Mouse (Mus musculus) adrenal gland, postnatal 10 days (tissue): Measurements from ENCODE around the gene Foxk2. TPM values are rescaled to one million over a fixed set of nuclear protein-coding genes. Genes with fewer than 3 reads are reported as not detected.

Source experiments
- DNase-seq: peaks from one replicate; pipeline ENCODE4 v3.0.0; 2021; ENCODE audit warnings: mixed read lengths
- long read RNA-seq, 2 experiments: library from polyadenylated mRNA; stranded (forward); transcript quantifications; one replicate each; pipeline ENCODE4 v2.0.0; 2021
- total RNA-seq, 2 experiments: library from RNA; stranded (reverse); gene quantifications; 2 replicates each; pipeline ENCODE4 v1.2.3; 2021

Foxk2 gene
- 10 to 100 TPM; 32.7 to 33.3 TPM for total RNA-seq
- long read RNA-seq, experiment 1, full-length matches to known transcripts = 7 of 42 reads
- long read RNA-seq, experiment 1, partial matches to known transcripts = 9 of 42 reads
- long read RNA-seq, experiment 1, other reads (novel, unspliced or antisense) = 26 of 42 reads
- long read RNA-seq, experiment 2, full-length matches to known transcripts = 4 of 12 reads
- long read RNA-seq, experiment 2, partial matches to known transcripts = 2 of 12 reads
- long read RNA-seq, experiment 2, other reads (novel, unspliced or antisense) = 6 of 12 reads

DNA sequence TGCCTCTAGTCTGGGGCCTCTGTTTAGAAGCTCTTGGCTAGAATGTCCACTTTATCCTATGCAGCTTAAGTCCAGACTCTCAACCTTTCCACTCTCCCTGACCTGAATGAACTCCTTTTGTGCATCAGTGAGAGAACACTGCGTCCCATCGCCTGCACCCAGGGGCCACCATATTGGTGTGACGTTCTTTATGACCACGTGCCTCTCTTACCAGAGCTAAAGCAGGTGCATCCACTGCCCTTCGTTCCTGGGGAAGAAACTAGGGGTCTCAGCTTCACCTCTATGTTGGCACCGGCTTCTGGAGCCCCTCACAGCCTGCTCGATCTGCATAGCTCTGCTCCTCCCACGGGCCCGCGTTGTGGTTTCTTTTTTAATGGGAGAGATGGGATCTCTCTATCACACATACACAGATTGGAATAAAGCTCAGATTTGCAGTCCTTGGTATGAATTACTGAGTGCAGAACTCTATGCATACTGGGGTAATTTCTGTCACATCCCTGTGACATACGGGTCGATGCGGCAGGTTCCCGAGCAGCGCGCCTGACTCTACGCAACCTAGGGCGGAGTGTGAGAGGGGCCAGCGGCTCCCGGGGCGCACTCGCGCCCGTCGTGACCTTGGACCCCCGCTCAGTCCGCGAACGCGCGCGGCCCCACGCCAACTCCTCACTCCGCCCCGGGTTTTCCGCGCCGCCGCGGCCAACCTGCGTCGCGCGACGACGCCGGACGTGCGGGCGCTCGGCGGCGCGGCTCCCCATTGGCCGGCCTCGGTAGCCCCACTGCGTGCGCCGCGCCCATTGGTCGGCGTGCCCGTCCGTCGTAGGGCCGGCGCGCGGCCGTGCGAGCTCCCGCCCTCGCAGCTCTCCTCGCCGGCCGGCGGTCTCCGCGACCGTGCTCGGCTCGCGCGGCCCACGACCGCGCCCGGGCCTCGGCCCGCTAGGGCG lies at the start of gene Foxk2:
Gene Foxk2, plus strand, starts transcription at position 831 of the 941 bp plus-strand sequence.
- DNase-seq = peak; percentile 96

DNA sequence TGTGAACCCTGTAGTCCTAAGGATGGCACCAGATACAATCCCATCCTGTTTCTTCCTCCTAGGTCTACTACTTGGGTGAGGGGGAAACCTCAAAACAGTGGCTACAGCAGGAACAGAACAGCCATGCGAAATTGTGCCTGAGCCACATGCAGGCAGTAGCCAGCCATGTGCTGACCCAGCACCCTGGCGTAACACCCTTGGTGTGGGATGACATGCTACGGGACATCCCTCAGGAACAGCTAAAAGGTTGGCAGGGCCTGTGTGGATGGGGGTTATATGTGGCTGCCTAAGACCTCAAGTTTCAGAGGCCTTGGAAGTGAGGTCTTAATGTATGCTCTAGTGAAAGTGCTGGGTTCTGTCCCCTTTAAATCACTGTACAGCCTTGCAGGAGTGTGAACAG lies 43.0 kb upstream of the Foxk2 start:
- DNase-seq = no peak

DNA sequence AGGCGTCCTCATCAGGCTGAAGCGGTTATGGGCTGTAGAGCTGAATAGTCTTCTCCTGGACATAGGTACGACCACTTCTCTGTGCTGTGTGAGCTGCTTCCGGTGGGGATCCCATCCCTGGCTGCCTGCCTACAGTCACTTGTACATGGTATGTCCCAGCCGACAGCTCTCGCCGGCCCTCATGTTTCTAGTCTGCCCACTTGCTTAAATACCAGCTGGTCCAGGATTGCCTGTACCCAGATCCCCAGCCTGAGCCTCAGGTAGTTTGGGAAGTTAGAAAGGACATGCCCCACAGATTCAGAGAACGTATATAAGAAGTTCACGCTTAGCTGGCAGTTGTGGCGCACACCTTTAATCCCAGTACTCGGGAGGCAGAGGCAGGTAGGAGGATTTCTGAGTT lies 40.0 kb upstream of the Foxk2 start:
- no peak for DNase-seq

DNA sequence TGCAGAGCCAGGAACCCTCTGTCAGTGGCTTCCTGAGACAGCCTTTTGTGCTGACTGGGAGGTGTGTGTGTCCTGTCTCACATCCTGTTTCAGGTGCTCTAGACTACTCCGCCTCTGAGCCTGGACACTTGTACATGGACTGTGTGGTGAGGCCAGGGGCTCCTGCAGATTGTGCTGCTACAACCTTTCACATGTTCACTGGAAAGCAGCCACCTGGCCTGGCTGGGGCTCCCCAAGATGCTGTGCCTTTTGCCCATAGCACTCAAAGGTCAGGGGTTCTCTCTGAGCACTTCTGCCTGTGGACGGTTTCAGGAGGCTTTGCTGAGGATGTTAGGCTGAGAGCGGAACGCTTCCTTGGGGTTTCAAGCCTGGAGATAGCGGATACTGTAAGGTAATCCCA lies 39.0 kb upstream of the Foxk2 start:
- no peak for DNase-seq

DNA sequence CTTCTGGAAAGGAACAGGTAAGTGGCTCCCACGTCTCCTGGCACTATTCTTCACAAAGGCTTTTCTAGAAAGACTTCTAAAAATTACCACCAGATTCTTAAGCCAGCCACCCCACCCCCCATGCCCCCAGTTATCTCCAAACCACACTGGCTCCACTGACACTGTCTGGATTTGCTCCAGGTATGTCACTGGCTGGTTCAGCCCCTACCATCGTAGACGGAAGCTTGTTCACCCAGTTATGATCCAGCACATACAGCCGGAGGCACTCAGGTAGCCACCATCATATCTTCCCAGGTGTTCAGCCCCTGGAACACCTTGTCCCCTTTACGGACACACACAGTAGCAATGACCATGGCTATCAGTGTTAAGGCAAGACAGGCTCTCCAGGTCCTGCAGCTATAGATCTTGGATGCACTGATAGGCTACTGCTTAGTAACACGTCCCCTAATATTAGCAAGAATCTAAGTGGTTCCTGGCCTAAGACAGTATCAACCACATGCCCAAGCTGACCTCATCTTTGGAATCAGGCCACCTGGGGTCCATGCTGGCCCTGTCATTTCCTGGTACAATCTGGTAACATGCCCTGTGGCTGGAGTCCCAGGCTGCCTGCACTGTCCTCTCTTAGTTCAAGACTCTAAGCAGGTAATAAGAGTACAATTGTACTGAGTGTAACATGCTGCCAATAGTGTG lies 38.3 kb upstream of the Foxk2 start:
- no peak for DNase-seq

DNA sequence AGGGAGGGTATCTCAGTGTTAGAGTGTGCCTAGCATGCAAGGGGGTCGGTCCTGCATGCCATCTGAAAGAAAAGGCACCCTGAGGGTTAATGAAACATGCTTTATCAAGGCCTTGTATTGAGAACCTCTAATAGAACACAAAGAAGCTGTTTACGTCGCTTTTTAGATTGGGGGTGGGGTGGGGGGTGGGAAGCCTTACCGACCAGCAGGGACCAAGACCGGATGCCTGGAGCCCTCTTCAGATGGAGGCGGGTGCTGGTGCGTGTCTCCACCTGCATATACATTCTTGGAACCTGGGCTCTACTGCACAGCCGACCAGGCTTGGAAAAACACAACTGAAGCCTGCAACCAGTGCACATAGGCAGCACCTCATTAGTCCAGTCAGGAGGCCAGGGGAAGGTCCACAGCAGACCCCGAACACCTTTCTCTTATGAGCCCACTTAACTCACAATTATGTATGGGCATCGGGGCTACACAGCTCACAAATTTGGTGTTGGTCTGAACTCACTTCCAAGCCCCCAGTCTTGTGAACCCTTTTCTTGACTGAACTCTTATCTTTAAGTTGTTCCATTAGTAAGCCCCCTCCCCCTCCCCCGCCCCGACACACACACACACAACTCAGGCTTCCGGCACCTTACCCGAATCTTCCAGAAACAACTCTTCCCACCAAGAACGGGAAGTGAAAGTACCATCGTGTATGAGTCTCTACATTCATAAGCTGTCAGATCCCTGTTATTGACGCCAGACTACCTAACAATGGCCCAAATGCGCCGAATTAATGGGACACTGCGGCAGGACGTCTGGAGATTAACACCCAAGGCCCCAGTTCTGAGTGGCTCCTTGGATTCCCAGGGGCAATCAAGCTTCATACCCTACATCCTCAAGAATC lies 31.4 kb upstream of the Foxk2 start:
- DNase-seq = no peak

DNA sequence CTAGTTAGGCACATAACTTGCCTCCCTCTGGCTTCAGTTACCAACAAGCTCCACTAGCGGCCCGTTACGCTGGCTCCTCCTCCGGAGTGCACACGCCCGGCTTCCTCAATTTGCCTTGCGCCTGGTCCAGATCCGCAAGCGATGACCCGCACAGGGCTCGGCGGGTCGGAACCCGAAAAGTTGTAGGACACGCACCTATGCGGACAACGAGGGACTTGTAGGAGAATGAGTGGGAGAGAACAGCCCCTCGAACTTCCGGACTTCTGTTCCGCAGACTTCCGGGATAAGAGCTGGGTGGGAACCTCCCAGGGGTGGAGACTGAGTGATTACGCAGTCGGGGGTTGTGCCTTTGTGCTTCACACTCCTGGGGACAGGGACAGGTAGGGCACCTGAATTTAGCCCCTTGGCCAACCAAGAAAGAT lies 30.8 kb upstream of the Foxk2 start, which contains the start of gene Cybc1:
Gene Cybc1, minus strand, starts transcription at position 305 of the 422 bp plus-strand sequence.
- DNase-seq = peak; percentile 81

DNA sequence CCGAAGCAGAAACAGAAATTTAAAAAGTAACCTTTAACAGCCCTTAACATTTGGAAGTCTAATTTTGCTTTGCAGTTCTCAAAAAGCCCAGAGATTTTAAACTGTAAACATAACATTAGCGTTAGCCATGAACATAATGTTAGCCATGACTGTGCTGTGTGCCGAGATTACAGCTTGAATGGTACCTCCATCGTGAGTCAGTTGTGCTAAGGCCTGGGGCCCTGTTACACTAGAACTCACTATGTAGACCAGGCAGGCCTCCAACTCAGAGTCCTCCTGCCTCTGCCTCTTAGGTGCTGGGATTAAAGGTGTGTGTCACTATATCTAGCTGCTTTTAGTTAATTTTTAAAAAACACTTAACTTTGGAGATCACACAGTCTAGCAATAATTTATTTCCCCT lies 28.6 kb upstream of the Foxk2 start:
- no peak for DNase-seq

DNA sequence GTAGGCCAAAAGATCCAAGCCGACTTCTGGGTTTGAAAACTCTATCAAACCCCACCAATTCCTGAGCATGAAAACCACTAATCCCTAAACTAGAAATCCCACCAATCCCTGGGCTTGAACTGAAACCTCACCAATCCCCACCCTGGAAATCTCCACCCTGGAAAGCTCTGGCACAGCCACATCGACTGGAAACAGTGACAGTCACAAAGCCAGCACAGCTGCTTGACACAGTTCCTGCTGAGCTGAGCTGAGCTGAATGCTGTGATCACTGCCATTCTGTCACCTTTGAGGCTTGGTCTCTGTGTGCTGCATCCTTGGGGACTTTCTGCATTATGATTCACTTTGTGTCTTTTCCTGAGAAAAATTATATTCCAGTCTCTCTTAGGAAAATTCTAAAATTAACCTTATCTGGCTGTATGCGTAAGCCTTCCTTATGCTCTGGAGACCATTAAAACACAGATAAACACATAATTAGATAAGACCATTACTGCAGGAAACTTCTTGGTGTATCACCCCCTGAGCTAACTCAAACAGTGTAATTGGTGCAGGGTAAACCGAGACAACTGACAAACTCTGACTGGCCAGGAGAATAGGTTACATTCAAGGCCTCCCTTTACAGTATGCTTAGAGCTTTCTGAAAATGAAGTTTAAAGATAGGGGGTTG lies 28.0 kb upstream of the Foxk2 start:
- no peak for DNase-seq

DNA sequence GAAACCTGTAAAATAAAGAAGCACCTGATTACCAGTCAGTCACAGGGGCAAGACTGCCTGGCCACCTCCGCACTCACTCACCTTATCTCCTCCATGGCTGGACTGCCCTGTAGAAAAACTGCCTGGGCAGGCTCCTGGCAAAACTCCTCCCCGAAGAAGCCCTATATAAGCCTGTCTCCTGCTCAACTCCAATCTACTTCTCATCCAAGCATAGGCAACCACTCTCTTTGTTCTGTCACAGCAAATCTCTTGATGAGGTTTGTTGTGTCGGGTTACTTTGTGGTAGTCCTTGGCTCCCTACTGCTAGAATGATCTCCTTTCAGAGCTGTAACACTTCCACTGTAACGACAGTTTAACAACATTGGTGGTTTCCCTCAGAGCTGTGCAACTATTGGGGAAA lies 27.1 kb upstream of the Foxk2 start:
- no peak for DNase-seq

DNA sequence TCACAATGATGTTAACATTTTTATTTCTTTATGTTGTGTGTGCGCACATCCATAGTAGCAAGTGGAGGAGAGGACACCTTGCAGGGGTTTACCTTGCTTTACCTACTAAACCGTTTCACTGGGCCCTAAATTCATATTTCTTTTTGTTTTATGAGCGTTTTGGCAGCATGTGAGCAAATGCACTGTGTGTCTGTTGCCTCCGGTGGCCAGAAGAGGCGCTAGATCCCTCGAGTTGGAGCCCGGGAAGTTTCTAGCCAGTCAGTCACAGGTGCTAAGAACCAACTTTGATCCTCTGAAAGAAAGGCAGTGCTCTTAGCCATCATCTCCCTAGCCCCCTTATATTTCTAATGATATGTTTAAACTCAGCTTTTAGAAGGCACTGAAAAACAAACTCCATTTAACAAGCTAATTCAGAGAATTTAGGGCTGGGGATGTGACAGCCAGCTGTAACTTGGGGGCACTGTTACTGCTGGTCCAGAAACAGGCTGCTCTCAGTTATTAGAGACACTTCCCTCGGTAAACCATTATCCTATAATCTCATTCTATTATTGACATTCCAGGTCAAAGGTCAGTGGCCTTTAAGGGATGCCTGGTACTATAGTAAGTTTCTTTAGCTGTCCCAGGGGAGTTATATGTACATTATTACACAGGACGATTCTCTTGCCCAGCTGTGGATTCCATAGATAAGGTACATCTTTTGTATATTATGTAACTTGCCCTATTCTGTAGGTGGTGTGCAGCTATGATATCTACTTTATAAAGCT lies 24.1 kb upstream of the Foxk2 start:
- peak; percentile 30 for DNase-seq

DNA sequence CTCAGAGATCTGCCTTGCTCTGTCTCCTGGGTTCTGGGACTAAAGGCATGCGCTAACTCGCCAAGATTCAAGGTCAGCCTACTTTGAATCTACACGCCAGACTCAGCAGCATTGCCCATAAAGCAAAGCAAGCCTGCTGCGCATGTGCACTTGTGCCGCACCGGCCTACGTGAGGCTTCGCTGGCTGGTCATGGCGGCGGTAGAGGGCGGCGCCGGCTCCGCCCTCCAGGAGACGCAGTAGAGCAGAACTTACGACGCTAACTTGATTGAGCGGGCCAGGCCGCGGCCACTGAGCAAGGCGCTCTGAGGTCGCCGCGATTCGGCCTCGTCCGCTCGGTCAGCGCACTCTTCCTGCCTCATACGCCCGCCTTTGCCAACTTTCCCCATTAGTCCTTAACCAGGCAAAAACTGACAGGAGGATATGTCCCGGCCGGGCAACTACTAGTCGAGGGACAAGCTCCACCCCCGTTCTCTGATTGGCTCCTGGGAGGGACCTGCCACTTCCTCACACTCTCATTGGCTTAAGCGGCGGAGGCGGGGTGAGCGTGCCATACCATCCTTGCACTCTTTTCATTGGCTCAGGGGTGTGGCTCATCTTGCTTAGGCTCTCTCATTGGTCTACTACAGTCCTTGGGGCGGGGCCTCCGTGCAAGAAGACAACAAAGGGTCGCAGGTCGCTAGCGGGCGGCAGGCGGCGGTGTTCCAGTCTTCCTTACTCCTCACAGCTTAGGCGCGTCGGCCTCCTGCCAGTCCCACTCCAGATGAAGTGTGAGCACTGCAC lies 23.0 kb upstream of the Foxk2 start, which contains the start of gene Narf:
Gene Narf, plus strand, starts transcription at position 690 of the 781 bp plus-strand sequence.
- DNase-seq = peak; percentile 98

DNA sequence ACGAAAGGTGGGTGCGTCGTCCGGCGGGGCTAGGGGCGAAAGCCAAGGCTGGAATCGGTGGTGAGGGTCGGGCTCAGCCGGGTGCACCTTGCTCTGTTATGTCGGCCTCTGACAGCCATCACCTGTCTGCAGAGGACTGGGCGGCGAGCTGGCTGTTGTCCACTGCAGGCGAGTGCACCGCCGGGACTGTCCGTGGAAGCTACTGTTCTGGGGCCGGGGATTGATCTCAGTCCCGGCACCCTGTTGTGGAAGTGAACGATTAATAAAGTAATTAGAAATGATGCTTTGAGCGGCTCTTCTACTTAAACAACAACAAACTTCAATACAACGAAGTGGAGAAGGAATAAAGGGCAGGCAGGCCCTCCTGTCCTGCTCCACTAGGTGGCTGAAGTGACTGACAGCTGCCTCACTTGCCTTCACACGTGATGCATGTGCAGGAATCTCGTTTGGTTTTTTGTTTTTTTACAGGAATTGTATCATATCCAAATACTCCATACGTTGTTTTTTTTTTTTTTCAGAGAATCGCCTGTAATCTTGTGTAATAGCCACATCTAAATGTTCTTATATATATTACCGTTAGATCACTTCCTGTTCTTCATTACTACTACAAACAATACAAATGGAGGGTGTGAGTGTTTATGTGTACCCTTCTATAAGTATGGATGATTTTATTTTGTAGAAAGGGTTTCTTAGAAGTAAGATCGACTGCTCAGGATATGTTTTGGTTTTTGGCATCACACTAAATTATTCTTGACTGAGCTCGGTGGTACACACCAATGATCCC lies 22.3 kb upstream of the Foxk2 start:
- DNase-seq = no peak

DNA sequence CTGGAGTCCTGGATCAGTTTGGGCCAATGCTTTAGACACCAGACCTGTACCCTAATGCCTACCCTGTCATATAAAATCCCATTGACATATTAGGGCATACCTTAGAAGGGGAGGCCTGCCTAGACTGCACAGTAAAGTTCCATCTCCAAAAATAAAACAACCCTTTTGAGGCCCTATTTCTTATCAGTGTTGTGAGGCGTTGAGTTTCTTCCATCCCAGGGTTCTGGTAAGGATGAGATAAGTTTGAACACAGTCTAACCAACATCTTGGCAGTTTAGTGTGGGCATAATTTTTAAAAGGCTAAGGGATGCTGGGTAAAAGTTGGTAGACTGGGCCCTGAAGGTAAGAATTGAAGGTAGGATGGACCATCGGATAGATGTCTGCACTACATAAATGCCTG lies 20.1 kb upstream of the Foxk2 start:
- DNase-seq = no peak

DNA sequence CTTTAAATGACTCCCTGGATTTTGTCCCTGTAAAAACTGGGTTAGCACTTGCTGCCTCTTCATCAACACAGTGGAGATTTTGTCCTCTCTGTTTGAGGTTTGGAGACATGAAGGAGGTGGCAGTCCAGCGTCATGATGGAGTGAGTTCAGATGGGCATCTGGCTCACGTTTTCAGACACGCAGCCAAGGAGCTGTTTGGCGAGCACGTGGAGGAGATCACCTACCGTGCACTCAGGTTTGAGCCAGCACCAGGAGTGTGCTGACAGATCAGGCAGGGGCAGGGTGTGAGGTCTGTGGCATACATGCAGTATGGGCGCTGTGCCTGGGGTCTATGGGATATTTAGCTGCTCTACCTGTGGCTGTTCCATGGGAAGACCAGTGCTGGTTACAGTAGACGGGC lies 9.6 kb upstream of the Foxk2 start:
- DNase-seq = no peak

DNA sequence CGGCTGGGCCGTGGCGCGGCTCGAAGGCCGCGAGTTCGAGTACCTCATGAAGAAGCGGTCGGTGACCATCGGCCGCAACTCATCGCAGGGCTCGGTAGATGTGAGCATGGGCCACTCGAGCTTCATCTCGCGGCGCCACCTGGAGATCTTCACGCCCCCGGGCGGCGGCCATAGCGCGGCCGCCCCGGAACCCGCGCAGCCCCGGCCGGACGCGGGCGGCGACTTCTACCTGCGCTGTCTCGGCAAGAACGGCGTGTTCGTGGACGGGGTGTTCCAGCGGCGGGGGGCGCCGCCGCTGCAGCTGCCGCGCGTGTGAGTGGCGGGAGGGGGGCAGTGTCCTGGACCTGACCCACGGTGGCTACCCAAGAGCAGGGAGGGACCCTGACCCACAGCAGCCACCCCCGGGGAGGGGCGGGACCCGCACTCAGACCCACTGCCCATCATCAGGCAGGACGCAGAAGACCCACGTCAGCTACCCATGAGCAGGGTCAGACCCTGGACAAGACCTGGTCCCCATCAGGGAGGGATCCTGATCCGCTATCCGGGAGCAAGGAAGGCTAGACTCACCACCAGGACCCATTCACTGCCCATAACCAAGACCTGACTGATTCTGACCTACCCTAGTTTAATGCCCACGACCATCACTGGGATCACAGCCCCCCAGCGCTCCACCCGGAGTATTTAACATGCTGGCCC lies 569 bp downstream of the Foxk2 start:
- DNase-seq = peak; percentile 40

DNA sequence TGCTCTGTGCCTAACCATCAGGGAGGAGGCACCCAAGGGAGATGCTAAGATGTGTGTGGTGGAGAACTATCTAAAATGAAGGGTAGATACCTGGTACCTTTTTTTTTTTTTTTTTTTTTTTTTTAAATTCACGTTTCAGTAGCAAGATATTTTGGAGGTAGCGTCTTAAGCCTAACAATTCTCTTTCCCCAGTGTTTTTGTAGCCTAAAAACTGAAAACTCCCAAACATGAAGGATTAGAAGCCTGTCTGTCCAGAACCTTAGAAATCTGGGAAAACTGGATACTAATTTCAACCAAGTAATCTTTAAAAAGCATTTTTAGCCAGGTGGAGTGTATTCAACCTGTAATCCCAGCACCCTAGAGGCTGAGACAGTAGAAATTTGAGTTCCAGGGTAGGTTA lies 1.3 kb downstream of the Foxk2 start:
- no peak for DNase-seq

DNA sequence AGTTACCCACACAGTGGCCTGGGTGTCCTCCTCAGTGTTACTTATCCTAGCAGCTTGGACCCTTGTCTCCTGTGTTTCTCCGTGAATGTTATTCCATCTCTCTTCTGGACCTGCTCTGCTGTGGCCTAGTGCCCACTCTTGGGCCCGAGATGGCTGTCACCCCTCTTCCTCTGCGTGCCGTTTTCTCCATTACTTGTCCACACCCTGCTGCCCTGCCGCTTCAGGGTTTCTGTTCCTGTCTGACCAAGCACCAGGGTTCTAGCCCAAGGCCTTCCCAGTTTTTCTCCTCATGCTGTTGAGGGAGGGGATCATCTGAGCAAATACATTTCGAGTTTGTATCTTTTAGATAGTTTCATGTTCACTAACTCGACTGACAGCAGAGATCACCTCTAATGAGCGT lies 17.7 kb downstream of the Foxk2 start:
- DNase-seq = no peak
